Mouse (Mus musculus): ENCODE measurements around the gene Igsf8. TPM values are rescaled to one million over a fixed set of nuclear protein-coding genes. Genes with fewer than 3 reads are reported as not detected.

Gene Igsf8
- polyA plus RNA-seq, 1 experiment from 2014 or later: 17.7 TPM

DNA sequence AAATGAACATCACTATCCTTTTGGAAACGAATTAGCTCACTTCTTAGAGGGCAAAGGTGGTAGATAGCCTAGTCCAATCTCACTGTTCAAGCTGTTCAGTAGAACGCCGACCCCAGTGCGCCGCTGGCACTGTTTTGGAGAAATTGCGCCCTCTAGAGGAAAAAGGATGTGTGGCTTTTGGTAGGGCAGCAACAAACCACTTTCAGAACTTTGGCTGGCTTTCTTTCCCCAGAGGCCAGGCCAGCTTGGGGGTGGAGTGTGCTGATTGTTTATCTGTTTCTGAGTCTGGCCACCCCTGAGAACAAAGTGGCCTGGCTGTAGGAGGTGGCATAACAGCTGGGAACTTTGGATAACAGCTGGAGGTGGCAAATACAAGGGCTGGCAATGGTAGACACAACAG, 103.2 kb downstream of the Igsf8 start:
- Histone ChIP-seq H3K27ac (ENCODE audit: low read depth, low read length) (no peak overlapping the region), H3K4me1 (replicated peaks; ENCODE audit: control insufficient read depth, insufficient read depth, low read length) (peaks cover 6% of the 10 kb centered on the region; the same call in 1 of the 2 replicates), H3K4me3 (ENCODE audit: low read depth, low read length) (no peak overlapping the region), H3K9ac (ENCODE audit: low read depth, low read length) (no peak overlapping the region), H3K36me3 (ENCODE audit: control insufficient read depth, insufficient read depth) (no peaks in the 10 kb centered on the region), H3K4me2 (replicated peaks; ENCODE audit: low read depth) (no peak overlapping the region), H3K9me3 (ENCODE audit: control insufficient read depth) (no peaks in the 10 kb centered on the region), H3K27me3 (replicated peaks; ENCODE audit: control insufficient read depth, insufficient read depth, low read length) (peaks cover 8% of the 10 kb centered on the region; the same call in 1 of the 2 replicates)
- peak; percentile 20 for ATAC-seq
- TF ChIP-seq CTCF (IDR thresholded peaks at IDR 0.05; ENCODE audit: low read depth): peak; percentile 75
- WGBS: 20% methylated on average over 6 of the region's 6 CpGs

DNA sequence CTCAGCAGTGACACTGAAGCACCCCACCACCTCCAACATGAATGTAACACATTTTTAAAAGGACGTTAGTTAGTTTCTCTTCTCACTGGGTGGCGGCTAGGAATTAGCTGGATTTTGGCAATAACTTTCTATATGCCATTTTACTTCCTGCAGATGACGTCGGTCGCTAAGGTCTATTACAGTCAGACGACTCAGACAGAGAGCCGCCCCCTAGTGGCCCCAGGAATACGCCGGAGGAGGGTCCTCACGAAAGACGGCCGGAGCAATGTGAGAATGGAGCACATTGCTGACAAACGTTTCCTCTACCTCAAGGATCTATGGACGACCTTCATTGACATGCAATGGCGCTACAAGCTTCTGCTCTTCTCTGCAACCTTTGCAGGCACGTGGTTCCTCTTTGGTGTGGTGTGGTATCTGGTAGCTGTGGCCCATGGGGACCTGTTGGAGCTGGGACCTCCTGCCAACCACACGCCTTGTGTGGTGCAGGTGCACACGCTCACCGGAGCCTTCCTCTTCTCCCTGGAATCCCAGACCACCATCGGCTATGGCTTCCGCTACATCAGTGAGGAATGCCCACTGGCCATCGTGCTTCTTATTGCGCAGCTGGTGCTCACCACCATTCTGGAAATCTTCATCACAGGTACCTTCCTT, 107.5 kb downstream of the Igsf8 start:
- H3K4me2 ChIP-seq (replicated peaks; ENCODE audit: low read depth): peak overlapping the region; percentile 45
- no peak overlapping the region for H3K9ac ChIP-seq (ENCODE audit: low read depth, low read length)
- H3K4me3 ChIP-seq (ENCODE audit: low read depth, low read length): no peak overlapping the region
- no peak overlapping the region for H3K27ac ChIP-seq (ENCODE audit: low read depth, low read length)
- ATAC-seq: peak; percentile 63
- H3K27me3 ChIP-seq (replicated peaks; ENCODE audit: control insufficient read depth, insufficient read depth, low read length): peaks cover 8% of the 10 kb centered on the region; the same call in 1 of the 2 replicates
- peak; percentile 72 for TF ChIP-seq CTCF (IDR thresholded peaks at IDR 0.05; ENCODE audit: low read depth)
- WGBS: 26% methylated on average over 23 of the region's 23 CpGs
- no peaks in the 10 kb centered on the region for H3K9me3 ChIP-seq (ENCODE audit: control insufficient read depth)
- H3K36me3 ChIP-seq (ENCODE audit: control insufficient read depth, insufficient read depth): no peaks in the 10 kb centered on the region
- peaks cover 6% of the 10 kb centered on the region; the same call in 1 of the 2 replicates for H3K4me1 ChIP-seq (replicated peaks; ENCODE audit: control insufficient read depth, insufficient read depth, low read length)

Other genes starting within 250 kb of the Igsf8 start
- gene Vangl2, start 233.2 kb upstream of the Igsf8 start, polyA plus RNA-seq (2015; fragmentation: Nextera tagmentation; extraction: Ambion mirVana): 2.8 and 3.3 TPM in 2 replicates
- gene Nhlh1, start 204.1 kb upstream of the Igsf8 start, polyA plus RNA-seq (2015; fragmentation: Nextera tagmentation; extraction: Ambion mirVana): 0.05 TPM in 1 of 2 replicates, not detected in the other
- 133 and 139 TPM in 2 replicates for gene Copa, start 179.1 kb upstream of the Igsf8 start, polyA plus RNA-seq (2015; fragmentation: Nextera tagmentation; extraction: Ambion mirVana)
- gene Ncstn, start 178.8 kb upstream of the Igsf8 start, polyA plus RNA-seq (2015; fragmentation: Nextera tagmentation; extraction: Ambion mirVana): 110 and 115 TPM in 2 replicates
- gene Pex19, start 134.9 kb upstream of the Igsf8 start, polyA plus RNA-seq (2015; fragmentation: Nextera tagmentation; extraction: Ambion mirVana): 132 and 134 TPM in 2 replicates
- gene Dcaf8, start 113.6 kb upstream of the Igsf8 start, polyA plus RNA-seq (2015; fragmentation: Nextera tagmentation; extraction: Ambion mirVana): 48.6 and 50.8 TPM in 2 replicates
- gene Pea15a, start 54.8 kb upstream of the Igsf8 start, polyA plus RNA-seq (2015; fragmentation: Nextera tagmentation; extraction: Ambion mirVana): 44.5 and 44.9 TPM in 2 replicates
- 21.5 and 22.8 TPM in 2 replicates for gene Casq1, start 41.8 kb upstream of the Igsf8 start, polyA plus RNA-seq (2015; fragmentation: Nextera tagmentation; extraction: Ambion mirVana)
- gene Atp1a4, start 3.2 kb upstream of the Igsf8 start, polyA plus RNA-seq (2015; fragmentation: Nextera tagmentation; extraction: Ambion mirVana): not detected in 2 replicates
- gene Atp1a2, start 36.4 kb downstream of the Igsf8 start, polyA plus RNA-seq (2015; fragmentation: Nextera tagmentation; extraction: Ambion mirVana): 1.9 and 2.8 TPM in 2 replicates
- 0.05 TPM in 1 of 2 replicates, not detected in the other for gene Kcnj9, start 67.7 kb downstream of the Igsf8 start, polyA plus RNA-seq (2015; fragmentation: Nextera tagmentation; extraction: Ambion mirVana)
- 0.16 and 0.17 TPM in 2 replicates for gene Kcnj10, start 79.6 kb downstream of the Igsf8 start, polyA plus RNA-seq (2015; fragmentation: Nextera tagmentation; extraction: Ambion mirVana)
- gene Pigm, start 114.9 kb downstream of the Igsf8 start, polyA plus RNA-seq (2015; fragmentation: Nextera tagmentation; extraction: Ambion mirVana): 4.3 and 4.4 TPM in 2 replicates
- 1.8 and 2.1 TPM in 2 replicates for gene Slamf9, start 213.7 kb downstream of the Igsf8 start, polyA plus RNA-seq (2015; fragmentation: Nextera tagmentation; extraction: Ambion mirVana)
- 73.4 and 93.7 TPM in 2 replicates for gene Igsf9, start 220.1 kb downstream of the Igsf8 start, polyA plus RNA-seq (2015; fragmentation: Nextera tagmentation; extraction: Ambion mirVana)
- 339 and 374 TPM in 2 replicates for gene Tagln2, start 238.4 kb downstream of the Igsf8 start, polyA plus RNA-seq (2015; fragmentation: Nextera tagmentation; extraction: Ambion mirVana)